Mouse (Mus musculus) midbrain, embryonic 15.5 days (tissue): Measurements from ENCODE around the gene Ccne1. TPM values are rescaled to one million over a fixed set of nuclear protein-coding genes. Genes with fewer than 3 reads are reported as not detected.

Source experiments
- ATAC-seq: fragments of 200-750 bp; cut with Nextera tagmentation; replicated peaks from 2 replicates; pipeline ENCODE4 v1.8.0; 2017; ENCODE audit warnings: moderate TSS enrichment
- H3K27ac ChIP-seq: fragments of 300-500 bp; sonication (generic); 2 replicates; pipeline ENCODE4 v1.5.1; 2015; ENCODE audit warnings: mild to moderate bottlenecking, inconsistent platforms
- H3K27me3 ChIP-seq: fragments of 300-500 bp; sonication (generic); replicated peaks from 2 replicates; pipeline ENCODE4 v1.6.1; 2015; ENCODE audit warnings: inconsistent platforms
- H3K36me3 ChIP-seq: fragments of 300-500 bp; sonication (generic); replicated peaks from 2 replicates; pipeline ENCODE4 v1.6.1; 2015; ENCODE audit warnings: inconsistent platforms
- H3K4me1 ChIP-seq: fragments of 300-500 bp; sonication (generic); 2 replicates; pipeline ENCODE4 v1.6.1; 2015; ENCODE audit warnings: inconsistent platforms
- H3K4me2 ChIP-seq: fragments of 300-500 bp; sonication (generic); 2 replicates; pipeline ENCODE4 v1.6.1; 2015; ENCODE audit warnings: inconsistent platforms, mild to moderate bottlenecking, moderate library complexity
- H3K4me3 ChIP-seq: fragments of 300-500 bp; sonication (generic); 2 replicates; pipeline ENCODE4 v1.5.1; 2015; ENCODE audit warnings: mild to moderate bottlenecking, inconsistent platforms
- H3K9ac ChIP-seq: fragments of 300-500 bp; sonication (generic); 2 replicates; pipeline ENCODE4 v1.6.1; 2015; ENCODE audit warnings: mild to moderate bottlenecking, inconsistent platforms
- H3K9me3 ChIP-seq: fragments of 300-500 bp; sonication (generic); 2 replicates; pipeline ENCODE4 v1.6.1; 2016; ENCODE audit warnings: inconsistent platforms
- WGBS: fragments of 180-500 bp; shearing (Covaris S2); methylation state at CpG from one replicate; pipeline ENCODE4 v1.1.7; 2015; ENCODE audit warnings: mixed read lengths; 5-methylcytosine and 5-hydroxymethylcytosine counted together
- polyA plus RNA-seq: library from polyadenylated mRNA; unstranded; fragments of >200 nt; fragmentation: Nextera tagmentation; extraction: Ambion mirVana; gene quantifications from 2 replicates; pipeline ENCODE4 v1.2.1, GENCODE M21; 2015

Gene Ccne1
- polyA plus RNA-seq, 1 experiment from 2014 or later, result 11.6 TPM

DNA sequence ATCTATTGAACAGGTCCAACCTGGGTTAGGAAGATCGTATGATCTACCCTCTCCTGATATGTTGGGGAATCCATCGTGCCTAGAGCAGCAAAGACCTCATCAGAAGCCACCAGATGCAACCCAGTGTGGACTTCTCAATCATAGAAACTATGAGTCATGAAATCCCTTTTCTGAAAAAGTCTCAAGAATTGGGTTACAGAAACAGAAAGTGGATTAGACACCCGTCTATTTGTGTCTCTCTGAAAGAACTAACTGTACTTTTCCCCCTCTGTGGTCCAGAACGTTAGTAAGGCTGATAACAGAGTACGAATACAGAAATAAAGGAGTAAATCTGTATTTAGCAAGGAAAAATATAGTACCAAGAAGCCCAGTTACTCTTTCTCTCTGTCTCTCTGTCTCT, 36.3 kb downstream of the Ccne1 start:
- Histone ChIP-seq H3K27me3 (no peaks in the 10 kb centered on the region), H3K36me3 (no peaks in the 10 kb centered on the region), H3K4me2 (no peak overlapping the region), H3K9me3 (no peaks in the 10 kb centered on the region), H3K4me1 (peaks cover 13% of the 10 kb centered on the region), H3K27ac (no peak overlapping the region), H3K9ac (no peak overlapping the region), H3K4me3 (no peak overlapping the region)
- no peak for ATAC-seq
- WGBS, result 81% methylated on average over 5 of the region's 5 CpGs

GRCm38 (mm10) chr7:38070663-38071062, 36.7 kb downstream of the Ccne1 start:
- 48% methylated on average over 2 of the region's 2 CpGs for WGBS
- H3K27ac ChIP-seq, result no peak overlapping the region
- no peak overlapping the region for H3K4me3 ChIP-seq
- ATAC-seq, result no peak
- H3K36me3 ChIP-seq, result no peaks in the 10 kb centered on the region
- no peaks in the 10 kb centered on the region for H3K27me3 ChIP-seq
- no peak overlapping the region for H3K4me2 ChIP-seq
- H3K9me3 ChIP-seq, result no peaks in the 10 kb centered on the region
- H3K9ac ChIP-seq, result no peak overlapping the region
- peaks cover 13% of the 10 kb centered on the region for H3K4me1 ChIP-seq

- H3K9me3 ChIP-seq, result no peaks in the 10 kb centered on the region
- no peak for ATAC-seq
- 58% methylated on average over 4 of the region's 4 CpGs for WGBS
- H3K27ac ChIP-seq, result no peak overlapping the region
- H3K27me3 ChIP-seq, result no peaks in the 10 kb centered on the region; the same call in 1 of the 2 replicates
- no peak overlapping the region for H3K4me2 ChIP-seq
- no peak overlapping the region for H3K4me3 ChIP-seq
- peaks cover 10% of the 10 kb centered on the region for H3K4me1 ChIP-seq
- H3K9ac ChIP-seq, result no peak overlapping the region
- H3K36me3 ChIP-seq, result no peaks in the 10 kb centered on the region
These were observed 42.9 kb downstream of the Ccne1 start for GRCm38 (mm10) chr7:38064431-38064830.

DNA sequence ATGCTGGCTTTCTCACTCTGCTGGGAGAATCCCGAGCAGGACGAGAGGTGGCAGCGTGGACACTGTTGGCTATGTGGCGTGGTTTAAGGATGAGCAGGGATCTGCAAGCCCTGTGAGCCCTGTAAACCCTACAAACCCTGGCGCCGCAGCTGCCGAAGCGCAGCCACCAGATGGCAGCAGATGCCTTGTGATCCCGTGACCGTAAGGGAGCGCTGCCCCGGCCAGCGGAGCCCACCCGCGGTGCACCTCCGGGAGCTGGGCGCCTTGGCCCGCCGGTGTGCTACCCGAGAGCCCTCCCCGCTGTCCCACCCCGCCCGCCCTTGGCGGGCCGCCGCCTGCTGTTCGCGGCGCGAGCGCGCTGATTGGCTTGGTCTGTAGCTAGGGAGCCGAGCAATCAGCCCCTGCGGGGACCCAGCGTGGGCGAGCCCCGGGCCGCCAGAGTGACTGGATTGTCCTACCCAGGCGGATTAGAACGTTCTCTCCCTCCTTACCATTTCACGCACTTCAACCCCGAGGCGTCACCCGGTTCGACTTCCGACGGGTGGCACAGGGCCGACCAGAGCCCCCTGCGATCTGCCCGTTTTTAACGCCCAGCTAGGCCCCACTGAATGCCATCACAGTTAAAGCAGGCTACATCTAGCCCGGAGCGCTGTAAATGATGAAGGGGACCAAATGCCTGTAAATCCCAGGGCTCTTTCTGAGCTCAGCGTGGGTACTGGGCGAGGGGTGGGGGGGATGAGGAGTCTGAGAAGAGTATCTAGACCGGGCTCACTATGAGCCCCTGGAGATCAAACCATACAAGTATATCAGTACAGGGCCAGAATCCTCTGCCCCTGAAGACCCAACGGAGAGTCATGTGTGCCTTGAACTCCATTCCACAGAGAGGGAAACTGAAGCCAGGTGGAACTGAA, 46.0 kb downstream of the Ccne1 start:
- no peaks in the 10 kb centered on the region; the same call in 1 of the 2 replicates for H3K27me3 ChIP-seq
- 1% methylated on average over 57 of the region's 57 CpGs for WGBS
- H3K4me3 ChIP-seq, result peak overlapping the region; percentile 65
- H3K4me1 ChIP-seq, result peaks cover 10% of the 10 kb centered on the region
- H3K36me3 ChIP-seq, result no peaks in the 10 kb centered on the region
- peak; percentile 92 for ATAC-seq
- peak overlapping the region; percentile 65 for H3K9ac ChIP-seq
- H3K4me2 ChIP-seq, result peak overlapping the region; percentile 91
- peak overlapping the region; percentile 64 for H3K27ac ChIP-seq
- H3K9me3 ChIP-seq, result no peaks in the 10 kb centered on the region

GRCm38 (mm10) chr7:38059636-38060330, 47.6 kb downstream of the Ccne1 start:
- Histone ChIP-seq H3K9ac (no peak overlapping the region), H3K4me2 (no peak overlapping the region), H3K4me1 (peaks cover 10% of the 10 kb centered on the region), H3K36me3 (no peaks in the 10 kb centered on the region), H3K27me3 (no peaks in the 10 kb centered on the region; the same call in 1 of the 2 replicates), H3K27ac (no peak overlapping the region), H3K4me3 (no peak overlapping the region), H3K9me3 (no peaks in the 10 kb centered on the region)
- 79% methylated on average over 8 of the region's 8 CpGs for WGBS
- ATAC-seq, result no peak

- H3K27me3 ChIP-seq, result no peaks in the 10 kb centered on the region
- no peak overlapping the region for H3K4me2 ChIP-seq
- H3K9ac ChIP-seq, result no peak overlapping the region
- no peaks in the 10 kb centered on the region for H3K9me3 ChIP-seq
- ATAC-seq, result no peak
- WGBS, result 57% methylated on average over 7 of the region's 7 CpGs
- no peaks in the 10 kb centered on the region for H3K36me3 ChIP-seq
- no peak overlapping the region for H3K4me3 ChIP-seq
- no peak overlapping the region for H3K27ac ChIP-seq
- peaks cover 10% of the 10 kb centered on the region for H3K4me1 ChIP-seq
These were observed 48.2 kb downstream of the Ccne1 start for GRCm38 (mm10) chr7:38059096-38059495.

DNA sequence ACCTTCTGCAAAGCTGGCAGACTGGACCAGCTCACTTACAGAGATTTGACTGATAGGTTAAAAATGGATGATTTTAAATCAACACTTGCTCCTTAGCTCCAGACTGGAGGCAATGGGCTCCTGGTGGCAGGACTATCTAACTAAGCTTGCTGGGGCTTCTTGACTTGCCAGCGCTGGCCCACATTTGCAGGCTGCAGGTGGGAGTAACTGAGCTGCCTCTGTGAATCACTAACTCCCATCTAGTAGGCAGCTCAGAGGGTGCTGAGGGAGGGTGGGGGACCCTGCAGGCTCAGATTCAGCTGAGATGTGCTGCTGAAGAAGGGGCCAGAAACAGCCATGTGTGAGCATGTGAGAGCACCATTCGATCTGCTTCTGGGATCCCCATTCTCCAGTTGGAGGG, 51.3 kb downstream of the Ccne1 start:
- WGBS, result 96% methylated on average over 2 of the region's 2 CpGs

DNA sequence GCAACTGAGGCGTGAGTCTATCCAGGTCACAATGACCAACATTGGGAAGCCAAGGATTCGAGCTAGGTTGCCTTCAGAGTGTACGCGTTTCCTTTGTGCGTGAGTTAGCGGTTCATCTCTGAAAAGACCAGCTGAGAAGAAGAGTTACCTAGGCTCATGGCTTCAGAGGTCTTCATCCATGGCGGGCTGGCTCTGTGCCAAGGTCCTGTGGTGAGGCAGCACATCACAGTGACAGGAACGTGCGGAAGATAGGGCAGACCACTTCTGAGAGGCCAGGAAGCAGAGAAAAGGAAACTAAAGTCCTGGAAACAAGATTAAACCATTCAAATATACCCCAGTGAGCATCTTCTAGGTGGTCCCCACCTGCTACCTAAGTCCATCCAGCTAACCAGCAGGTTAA, 53.1 kb downstream of the Ccne1 start:
- H3K9ac ChIP-seq, result no peak overlapping the region
- H3K4me2 ChIP-seq, result no peak overlapping the region
- H3K4me1 ChIP-seq, result no peaks in the 10 kb centered on the region
- no peaks in the 10 kb centered on the region for H3K27me3 ChIP-seq
- H3K27ac ChIP-seq, result no peak overlapping the region
- 90% methylated on average over 9 of the region's 9 CpGs for WGBS
- H3K9me3 ChIP-seq, result no peaks in the 10 kb centered on the region
- no peak for ATAC-seq
- no peaks in the 10 kb centered on the region for H3K36me3 ChIP-seq
- H3K4me3 ChIP-seq, result no peak overlapping the region

More for the DNA sequence above, 51.3 kb downstream of the Ccne1 start:
- no peak overlapping the region for H3K4me3 ChIP-seq
- peaks cover 4% of the 10 kb centered on the region for H3K4me1 ChIP-seq
- no peak for ATAC-seq
- H3K9me3 ChIP-seq, result no peaks in the 10 kb centered on the region
- no peak overlapping the region for H3K9ac ChIP-seq
- no peaks in the 10 kb centered on the region for H3K27me3 ChIP-seq
- no peaks in the 10 kb centered on the region for H3K36me3 ChIP-seq
- no peak overlapping the region for H3K4me2 ChIP-seq
- no peak overlapping the region for H3K27ac ChIP-seq

Other genes starting within 250 kb of the Ccne1 start
- gene Uri1, start 84.0 kb downstream of the Ccne1 start, polyA plus RNA-seq, result 34.3 and 35.1 TPM in 2 replicates
- gene 1600014C10Rik, start 75.7 kb upstream of the Ccne1 start, polyA plus RNA-seq, result 29.5 and 31.9 TPM in 2 replicates
- 0.48 and 0.72 TPM in 2 replicates for gene Plekhf1, start 120.5 kb upstream of the Ccne1 start, polyA plus RNA-seq
- gene Pop4, start 163.9 kb upstream of the Ccne1 start, polyA plus RNA-seq, result 74.5 and 77.4 TPM in 2 replicates